Mouse (Mus musculus): ENCODE data around the gene Tm9sf4.

DNA sequence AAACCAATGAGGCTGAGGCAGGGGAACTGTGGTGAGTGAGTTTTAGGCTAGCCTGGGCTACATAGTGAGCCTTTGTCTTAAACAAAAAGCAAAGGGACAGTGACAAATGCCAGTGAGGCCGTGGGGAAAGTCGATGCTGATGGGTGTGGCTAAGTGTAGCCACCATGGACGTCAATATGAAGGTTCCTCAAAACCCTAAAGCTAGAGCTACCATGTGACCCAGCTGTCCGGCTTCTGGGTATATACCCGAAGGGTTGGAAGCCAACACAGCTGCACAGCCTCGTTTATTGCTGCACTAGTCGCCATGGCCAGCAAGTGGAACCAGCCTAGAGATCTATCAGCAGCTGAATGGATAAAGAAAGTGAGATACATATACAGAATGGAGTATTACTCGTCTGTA lies 41.0 kb upstream of the Tm9sf4 start:
- TF ChIP-seq POLR2A (IDR thresholded peaks at IDR 0.05; ENCODE audit: insufficient read depth, low read depth, low read length) (no peak), EP300 (IDR thresholded peaks at IDR 0.05; ENCODE audit: insufficient read depth, low read depth, low read length) (no peak), CTCF (IDR thresholded peaks at IDR 0.05) (no peak)
